Mouse (Mus musculus) embryonic facial prominence, embryonic 10.5 days (tissue): ENCODE measurements at regions not wholly inside any gene's neighbourhood (a gene's known extent, or its start where the extent isn't known, plus 50 kb on each side); places are given as distances from the start of the nearest gene placed in this dataset.
A peak's percentile ranks its signal among the peaks of the same experiment; 100 is the strongest.

ENCODE experiments used
- DNase-seq: peaks from one replicate; pipeline ENCODE4 v3.0.0-alpha.2; 2017; ENCODE audit warnings: low spot score
- H3K27ac ChIP-seq: fragments of 300-500 bp; sonication (generic); replicated peaks from 2 replicates; pipeline ENCODE4 v1.5.1; 2016; ENCODE audit warnings: mild to moderate bottlenecking
- H3K27me3 ChIP-seq: fragments of 300-500 bp; sonication (generic); replicated peaks from 2 replicates; pipeline ENCODE4 v1.6.1; 2016; ENCODE audit warnings: low read depth, mild to moderate bottlenecking; ENCODE audit not compliant: poor library complexity, severe bottlenecking
- H3K36me3 ChIP-seq: fragments of 300-500 bp; sonication (generic); replicated peaks from 2 replicates; pipeline ENCODE4 v1.6.1; 2016; ENCODE audit warnings: mild to moderate bottlenecking, moderate library complexity
- H3K4me1 ChIP-seq: fragments of 300-500 bp; sonication (generic); 2 replicates; pipeline ENCODE4 v1.6.1; 2016
- H3K4me3 ChIP-seq: fragments of 300-500 bp; sonication (generic); 2 replicates; pipeline ENCODE4 v1.5.1; 2016; ENCODE audit warnings: mild to moderate bottlenecking, moderate library complexity
- H3K9me3 ChIP-seq: fragments of 300-500 bp; sonication (generic); 2 replicates; pipeline ENCODE4 v1.6.1; 2016; ENCODE audit warnings: mild to moderate bottlenecking
- WGBS: fragments of 180-500 bp; shearing (Covaris S2); methylation state at CpG from one replicate; pipeline ENCODE4 v1.1.7; 2016; 5-methylcytosine and 5-hydroxymethylcytosine counted together

DNA sequence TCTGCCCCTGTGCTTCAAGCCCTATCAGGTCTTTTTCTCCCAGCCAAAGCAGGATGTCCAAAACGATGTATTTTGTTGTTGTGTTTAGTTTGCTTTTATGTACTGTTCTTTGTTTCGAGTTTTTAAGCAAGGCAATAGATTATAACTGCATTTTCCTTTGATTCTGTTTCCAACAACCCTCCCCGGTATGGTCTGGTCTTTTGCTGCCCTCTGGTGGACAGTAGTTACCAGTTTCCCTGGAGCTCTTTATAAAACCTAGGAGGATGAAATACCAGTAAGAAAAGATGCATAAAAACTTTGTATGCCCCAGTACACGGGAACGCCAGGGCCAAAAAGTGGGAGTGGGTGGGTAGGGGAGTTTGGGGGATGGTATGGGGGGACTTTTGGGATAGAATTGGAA lies 73.9 kb upstream of the Itm2a start:
- Histone ChIP-seq H3K4me1 (no peaks in the 10 kb centered on the region), H3K36me3 (no peaks in the 10 kb centered on the region), H3K9me3 (no peaks in the 10 kb centered on the region), H3K27ac (no peak overlapping the region), H3K27me3 (no peaks in the 10 kb centered on the region), H3K4me3 (no peak overlapping the region)
- DNase-seq, result peak; percentile 42
- WGBS, result 22% methylated on average over 5 of the region's 5 CpGs

- 83% methylated on average over 3 of the region's 3 CpGs for WGBS
- no peak for DNase-seq
- H3K36me3 ChIP-seq, result no peaks in the 10 kb centered on the region
- H3K27ac ChIP-seq, result no peak overlapping the region
- H3K27me3 ChIP-seq, result no peaks in the 10 kb centered on the region; the same call in 1 of the 2 replicates
- no peaks in the 10 kb centered on the region for H3K4me1 ChIP-seq
- no peak overlapping the region for H3K4me3 ChIP-seq
- no peaks in the 10 kb centered on the region for H3K9me3 ChIP-seq
These were observed 66.1 kb upstream of the Itm2a start for GRCm38 (mm10) chrX:107469242-107469641.
